In the genomic region with DNA sequence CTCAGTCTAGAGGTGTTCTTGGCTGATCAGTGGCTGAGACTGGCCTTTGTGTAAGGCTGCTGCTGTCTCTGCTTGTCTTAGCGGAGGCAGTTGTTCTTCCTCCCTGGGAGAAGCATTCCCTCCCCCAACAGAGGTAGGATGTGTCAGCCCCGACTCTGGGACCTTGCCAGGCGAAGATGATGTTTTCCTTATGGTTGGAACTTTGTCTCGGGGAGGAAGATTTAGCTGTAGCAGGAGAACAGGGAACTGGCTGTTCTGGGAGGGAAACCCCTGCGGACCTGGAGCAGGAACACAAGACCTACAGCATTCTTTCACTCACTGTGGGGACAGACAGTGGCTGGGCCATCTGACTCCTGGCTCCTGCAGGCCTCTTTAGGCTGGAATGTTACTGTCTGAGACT, we compare ENCODE assay signal across 8 mouse cellular contexts. TPM values are rescaled to one million over a fixed set of nuclear protein-coding genes. Genes with fewer than 3 reads are reported as not detected.
DNase-seq lines count a peak whose midpoint lies in the region; ATAC-seq lines count a peak whose summit lies in the region.

No protein-coding gene starts in this region.

- H3K9ac ChIP-seq in forebrain, embryonic 16.5 days (replicated peaks; ENCODE audit: low read depth, low read length) = no peak overlapping the region
- no peak overlapping the region for H3K9ac ChIP-seq in liver, embryonic 11.5 days (ENCODE audit: low read depth, low read length)

- no peak overlapping the region for H3K27ac ChIP-seq in forebrain, embryonic 16.5 days (ENCODE audit: low read length)
- H3K27ac ChIP-seq in liver, embryonic 11.5 days (ENCODE audit: low read depth, low read length) = no peak overlapping the region

- H3K9me3 ChIP-seq in forebrain, embryonic 16.5 days (ENCODE audit: control insufficient read depth, low read length) = no peaks in the 10 kb centered on the region
- no peaks in the 10 kb centered on the region for H3K9me3 ChIP-seq in liver, embryonic 11.5 days (ENCODE audit: control insufficient read depth, low read length)

- no peaks in the 10 kb centered on the region for H3K4me1 ChIP-seq in forebrain, embryonic 16.5 days (replicated peaks; ENCODE audit: control insufficient read depth, insufficient read depth, low read length)
- peaks cover 14% of the 10 kb centered on the region for H3K4me1 ChIP-seq in liver, embryonic 11.5 days (replicated peaks; ENCODE audit: control insufficient read depth, insufficient read depth, low read length)

- no peak overlapping the region for H3K4me3 ChIP-seq in forebrain, embryonic 16.5 days (replicated peaks; ENCODE audit: low read length)
- H3K4me3 ChIP-seq in liver, embryonic 11.5 days (ENCODE audit: low read depth, low read length) = no peak overlapping the region

- no peaks in the 10 kb centered on the region for H3K36me3 ChIP-seq in forebrain, embryonic 16.5 days (ENCODE audit: control insufficient read depth, insufficient read depth)
- no peaks in the 10 kb centered on the region for H3K36me3 ChIP-seq in liver, embryonic 11.5 days (ENCODE audit: control insufficient read depth, insufficient read depth, low read length)

- intact Hi-C loops in left cerebral cortex, postnatal 25 days (cut with DNase I) = no loop called here

- H3K4me2 ChIP-seq in forebrain, embryonic 16.5 days (ENCODE audit: low read length) = no peak overlapping the region
- no peak overlapping the region for H3K4me2 ChIP-seq in liver, embryonic 11.5 days

- peak; percentile 67 for DNase-seq in right cerebral cortex, adult 18-20 months
- no peak for DNase-seq in right cerebral cortex, postnatal 14 days
- peak; percentile 90 to 92 for DNase-seq in heart, adult 18-20 months
- DNase-seq in left cerebral cortex, postnatal 25 days (ENCODE audit: low spot score in 2 of 2) = peak; percentile 20 to 63
- peak; percentile 26 for DNase-seq in telencephalon, adult 2 months (ENCODE audit: low read depth, low spot score)
- no peak for DNase-seq in embryo, embryonic 10.5 days (ENCODE audit: low spot score)
- no peak for DNase-seq in liver, embryonic 11.5 days (ENCODE audit: low spot score)

- WGBS in forebrain, embryonic 16.5 days = 65% methylated on average over 5 of the region's 5 CpGs
- WGBS in liver, embryonic 11.5 days = 60% methylated on average over 5 of the region's 5 CpGs

- no peak for ATAC-seq in forebrain, embryonic 16.5 days
- ATAC-seq in liver, embryonic 11.5 days (replicated peaks; ENCODE audit: low FRiP score) = no peak

- no peaks in the 10 kb centered on the region for H3K27me3 ChIP-seq in forebrain, embryonic 16.5 days (replicated peaks; ENCODE audit: control insufficient read depth, insufficient read depth, low read length)
- H3K27me3 ChIP-seq in liver, embryonic 11.5 days (replicated peaks; ENCODE audit: control insufficient read depth, insufficient read depth, low read length) = no peaks in the 10 kb centered on the region

RNA-seq across cellular contexts. Expression of a gene that starts 15.1 kb away (rescaled TPM):
- total RNA-seq in heart, adult 18-20 months (2021) = 100 to 1,000 TPM; 112 to 119 TPM
- under 1 TPM; 0.30 to 0.32 TPM for total RNA-seq in left cerebral cortex, postnatal 25 days (2021)
- polyA plus RNA-seq in forebrain, embryonic 16.5 days (2015; fragmentation: Nextera tagmentation; extraction: Ambion mirVana) = 0.05 and 0.06 TPM in 2 replicates
- 0.16 and 0.33 TPM in 2 replicates for polyA plus RNA-seq in liver, embryonic 11.5 days (2014; fragmentation: Nextera tagmentation; extraction: Ambion mirVana)

RNA-seq across cellular contexts. Expression of a gene that starts 42.1 kb away (rescaled TPM):
- under 1 TPM; 0.12 to 0.21 TPM for total RNA-seq in heart, adult 18-20 months (2021)
- under 1 TPM in 1 of 2 experiments, not detected in 1; 0.11 TPM for total RNA-seq in left cerebral cortex, postnatal 25 days (2021)
- not detected in 2 replicates for polyA plus RNA-seq in forebrain, embryonic 16.5 days (2015; fragmentation: Nextera tagmentation; extraction: Ambion mirVana)
- 0.58 and 0.67 TPM in 2 replicates for polyA plus RNA-seq in liver, embryonic 11.5 days (2014; fragmentation: Nextera tagmentation; extraction: Ambion mirVana)

Comparison
In these comparisons a context has a peak if more than half of its experiments do, and no peak if none do; other contexts are left out.
1. DNase-seq: peak in right cerebral cortex, adult 18-20 months (single experiment), heart, adult 18-20 months (2 of 2), left cerebral cortex, postnatal 25 days (2 of 2) and telencephalon, adult 2 months (single experiment); none in right cerebral cortex, postnatal 14 days (single experiment), embryo, embryonic 10.5 days (single experiment) and liver, embryonic 11.5 days (single experiment).
2. RNA of a gene that starts 15.1 kb away (total RNA-seq): 112 to 119 TPM in heart, adult 18-20 months; 0.30 to 0.32 TPM in left cerebral cortex, postnatal 25 days; every median in the first group is over 10 times any median in the second.